Mouse (Mus musculus): ENCODE results near the gene Vsig8.

DNA sequence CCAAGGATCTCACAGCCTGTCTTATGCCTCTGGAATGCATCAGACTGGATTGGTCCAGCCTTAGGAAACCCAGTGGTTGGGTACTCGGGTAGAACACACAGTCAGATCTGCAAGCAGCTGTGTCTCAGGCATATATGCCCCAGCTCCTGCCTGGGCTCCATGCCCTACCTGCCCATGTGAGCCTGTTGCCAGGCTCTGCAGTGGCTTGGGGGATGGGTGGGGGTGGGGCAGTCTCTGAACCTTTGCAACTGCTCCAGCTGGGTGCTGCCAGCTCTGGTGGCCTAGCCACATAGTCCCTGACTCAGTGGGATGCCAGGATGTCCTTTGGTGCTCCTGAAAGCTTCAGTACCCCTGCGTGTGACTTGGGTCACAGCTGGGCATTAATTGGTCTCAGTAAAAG, 6.4 kb upstream of the Vsig8 start:
- TF ChIP-seq POLR2A (IDR thresholded peaks at IDR 0.05; ENCODE audit: control insufficient read depth, low read depth, low read length): no peak
- TF ChIP-seq CTCF (IDR thresholded peaks at IDR 0.05; ENCODE audit: control insufficient read depth, insufficient read depth, insufficient replicate concordance, low read depth, low read length): no peak
